22 mouse cellular contexts compared by ENCODE assay signal in genomic region chr9:49987481-49987880, GRCm38 (mm10).
A peak's percentile ranks its signal among the peaks of the same experiment; 100 is the strongest.
DNase-seq lines count a peak whose midpoint lies in the region; ATAC-seq lines count a peak whose summit lies in the region.
"Had no signal": no experiment of that assay in that cellular context is flagged by ENCODE, and none has a peak within 500 bp of the region (broad histone marks: within the 10 kb centered on the region; RNA-seq: fewer than 3 reads in every experiment).

No protein-coding gene starts in this region.

- ATAC-seq in hindbrain, embryonic 13.5 days (ENCODE audit: low FRiP score) = no peak
- no peak for ATAC-seq in hindbrain, embryonic 14.5 days (ENCODE audit: low FRiP score)
- no peak for ATAC-seq in heart, embryonic 16.5 days (replicated peaks; ENCODE audit: extremely low read depth, insufficient read depth, low FRiP score)
- ATAC-seq: midbrain, embryonic 15.5 days had no signal

- no peaks in the 10 kb centered on the region for H3K36me3 ChIP-seq in hindbrain, embryonic 13.5 days
- H3K36me3 ChIP-seq in hindbrain, embryonic 14.5 days (replicated peaks; ENCODE audit: control insufficient read depth, insufficient read depth) = no peaks in the 10 kb centered on the region
- H3K36me3 ChIP-seq in heart, embryonic 16.5 days (ENCODE audit: control insufficient read depth, insufficient read depth) = no peaks in the 10 kb centered on the region
- H3K36me3 ChIP-seq: embryonic facial prominence, embryonic 13.5 days; forebrain, embryonic 12.5 days; hindbrain, embryonic 15.5 days; midbrain, embryonic 15.5 days; neural tube, embryonic 15.5 days had no signal

- no peak for DNase-seq in hindbrain, embryonic 14.5 days (ENCODE audit: low spot score)
- DNase-seq in kidney, adult 8-10 months = peak; percentile 45 to 60
- peak; percentile 46 for DNase-seq in kidney, postnatal 14 days
- DNase-seq in frontal cortex, postnatal 36 days (ENCODE audit: low spot score in 2 of 2) = no peak
- DNase-seq in adrenal gland, adult 18-20 months (ENCODE audit: low spot score in 2 of 2) = no peak
- DNase-seq: adrenal gland, postnatal 10 days; cerebellum, adult 2 months; cerebellum, postnatal 36 days; embryo, embryonic 11 days; lung, postnatal 4 days; right cerebral cortex, postnatal 14 days had no signal

- H3K4me3 ChIP-seq in hindbrain, embryonic 13.5 days = no peak overlapping the region
- H3K4me3 ChIP-seq in hindbrain, embryonic 14.5 days (replicated peaks; ENCODE audit: low read length) = no peak overlapping the region
- H3K4me3 ChIP-seq in heart, embryonic 16.5 days (ENCODE audit: low read length) = no peak overlapping the region
- H3K4me3 ChIP-seq: embryonic facial prominence, embryonic 13.5 days; erythroblast, embryonic 14.5 days; forebrain, embryonic 12.5 days; hindbrain, embryonic 15.5 days; layer of hippocampus, adult 2 months; midbrain, embryonic 15.5 days; myocyte; neural tube, embryonic 15.5 days had no signal

- H3K27ac ChIP-seq in hindbrain, embryonic 13.5 days = 0 out of 2 replicates have a peak overlapping the region, but pooled peaks have one; percentile 26
- no peak overlapping the region for H3K27ac ChIP-seq in hindbrain, embryonic 14.5 days
- peak overlapping the region; percentile 8; the same call in 1 of the 2 replicates for H3K27ac ChIP-seq in heart, embryonic 16.5 days (ENCODE audit: low read length)
- H3K27ac ChIP-seq: embryonic facial prominence, embryonic 13.5 days; forebrain, embryonic 12.5 days; hindbrain, embryonic 15.5 days; layer of hippocampus, adult 2 months; midbrain, embryonic 15.5 days; neural tube, embryonic 15.5 days; stomach, postnatal 0 days had no signal

- H3K4me2 ChIP-seq in hindbrain, embryonic 13.5 days = no peak overlapping the region
- no peak overlapping the region for H3K4me2 ChIP-seq in hindbrain, embryonic 14.5 days (replicated peaks)
- no peak overlapping the region for H3K4me2 ChIP-seq in heart, embryonic 16.5 days (ENCODE audit: low read depth, low read length)
- H3K4me2 ChIP-seq: embryonic facial prominence, embryonic 13.5 days; forebrain, embryonic 12.5 days; hindbrain, embryonic 15.5 days; midbrain, embryonic 15.5 days; neural tube, embryonic 15.5 days had no signal

- no peaks in the 10 kb centered on the region for H3K27me3 ChIP-seq in hindbrain, embryonic 13.5 days
- no peaks in the 10 kb centered on the region for H3K27me3 ChIP-seq in hindbrain, embryonic 14.5 days (ENCODE audit: control insufficient read depth, insufficient read depth, low read length)
- no peaks in the 10 kb centered on the region for H3K27me3 ChIP-seq in heart, embryonic 16.5 days (ENCODE audit: control insufficient read depth, insufficient read depth, low read length)
- H3K27me3 ChIP-seq: embryonic facial prominence, embryonic 13.5 days; forebrain, embryonic 12.5 days; hindbrain, embryonic 15.5 days; midbrain, embryonic 15.5 days; neural tube, embryonic 15.5 days had no signal

- 0 out of 2 replicates have a peak, but pooled peaks cover 3% of the 10 kb centered on the region for H3K9me3 ChIP-seq in hindbrain, embryonic 13.5 days
- peaks cover 3% of the 10 kb centered on the region; the same call in 1 of the 2 replicates for H3K9me3 ChIP-seq in hindbrain, embryonic 14.5 days (ENCODE audit: control insufficient read depth, low read length)
- no peaks in the 10 kb centered on the region for H3K9me3 ChIP-seq in heart, embryonic 16.5 days (replicated peaks; ENCODE audit: control insufficient read depth, low read length)
- H3K9me3 ChIP-seq: embryonic facial prominence, embryonic 13.5 days; forebrain, embryonic 12.5 days; hindbrain, embryonic 15.5 days; midbrain, embryonic 15.5 days; neural tube, embryonic 15.5 days had no signal

- H3K9ac ChIP-seq in hindbrain, embryonic 13.5 days = no peak overlapping the region
- H3K9ac ChIP-seq in hindbrain, embryonic 14.5 days = no peak overlapping the region
- H3K9ac ChIP-seq in heart, embryonic 16.5 days (ENCODE audit: low read length) = no peak overlapping the region
- H3K9ac ChIP-seq: embryonic facial prominence, embryonic 13.5 days; forebrain, embryonic 12.5 days; hindbrain, embryonic 15.5 days; midbrain, embryonic 15.5 days; neural tube, embryonic 15.5 days had no signal

- H3K4me1 ChIP-seq in hindbrain, embryonic 13.5 days (replicated peaks) = peaks cover 15% of the 10 kb centered on the region
- peaks cover 10% of the 10 kb centered on the region; the same call in 1 of the 2 replicates for H3K4me1 ChIP-seq in hindbrain, embryonic 14.5 days (replicated peaks; ENCODE audit: control insufficient read depth, insufficient read depth, low read length)
- H3K4me1 ChIP-seq in heart, embryonic 16.5 days (ENCODE audit: control insufficient read depth, insufficient read depth, low read length) = peaks cover 21% of the 10 kb centered on the region

Comparison
In these comparisons a context has a peak if more than half of its experiments do, and no peak if none do; other contexts are left out.
1. DNase-seq: peak in kidney, adult 8-10 months (2 of 2) and kidney, postnatal 14 days (single experiment); none in hindbrain, embryonic 14.5 days (single experiment), frontal cortex, postnatal 36 days (0 of 2) and adrenal gland, adult 18-20 months (0 of 2).